ENCODE assay signal across 10 mouse cellular contexts in genomic region chr15:72360463-72361030, GRCm38 (mm10).
A peak's percentile ranks its signal among the peaks of the same experiment; 100 is the strongest.
DNase-seq lines count a peak whose midpoint lies in the region; ATAC-seq lines count a peak whose summit lies in the region.
"Had no signal": no experiment of that assay in that cellular context is flagged by ENCODE, and none has a peak within 500 bp of the region (broad histone marks: within the 10 kb centered on the region; RNA-seq: fewer than 3 reads in every experiment).

No protein-coding gene starts in this region.

- intact Hi-C loops in gastrocnemius, postnatal 36 days (cut with DNase I), result no loop called here
- intact Hi-C loops in left cerebral cortex, postnatal 14 days (cut with DNase I), result no loop called here
- intact Hi-C loops in gastrocnemius, postnatal 14 days (cut with DNase I; ENCODE audit: low total_unique reads), result no loop called here

- H3K9me3 ChIP-seq in midbrain, embryonic 10.5 days (replicated peaks), result no peaks in the 10 kb centered on the region
- H3K9me3 ChIP-seq in midbrain, embryonic 11.5 days (ENCODE audit: control insufficient read depth, low read length), result no peaks in the 10 kb centered on the region
- H3K9me3 ChIP-seq: embryonic facial prominence, embryonic 12.5 days; heart, embryonic 13.5 days had no signal

- no peaks in the 10 kb centered on the region for H3K27me3 ChIP-seq in midbrain, embryonic 10.5 days (ENCODE audit: low read depth, poor library complexity, severe bottlenecking)
- no peaks in the 10 kb centered on the region for H3K27me3 ChIP-seq in midbrain, embryonic 11.5 days (ENCODE audit: control insufficient read depth, insufficient read depth, low read length)
- H3K27me3 ChIP-seq: embryonic facial prominence, embryonic 12.5 days; heart, embryonic 13.5 days had no signal

- H3K4me3 ChIP-seq in midbrain, embryonic 10.5 days, result no peak overlapping the region
- H3K4me3 ChIP-seq in midbrain, embryonic 11.5 days (ENCODE audit: low read depth, low read length), result no peak overlapping the region
- H3K4me3 ChIP-seq: embryonic facial prominence, embryonic 12.5 days; heart, embryonic 13.5 days had no signal

- peak; percentile 5 for DNase-seq in gastrocnemius, postnatal 10 days
- DNase-seq in gastrocnemius, postnatal 36 days, result no peak
- DNase-seq in midbrain, embryonic 10.5 days (ENCODE audit: low spot score), result no peak
- DNase-seq in midbrain, embryonic 11.5 days (ENCODE audit: low spot score, missing footprints), result no peak
- DNase-seq in cerebellum, adult 18-20 months, result peak; percentile 96 to 99
- DNase-seq in left cerebral cortex, postnatal 14 days (ENCODE audit: low spot score in 2 of 2), result peak; percentile 32 to 34
- DNase-seq in thymus, postnatal 25 days, result no peak
- DNase-seq in gastrocnemius, postnatal 14 days, result no peak

- ATAC-seq in midbrain, embryonic 11.5 days (ENCODE audit: low FRiP score), result no peak

- no peaks in the 10 kb centered on the region for H3K36me3 ChIP-seq in midbrain, embryonic 10.5 days
- no peaks in the 10 kb centered on the region for H3K36me3 ChIP-seq in midbrain, embryonic 11.5 days (ENCODE audit: control insufficient read depth, insufficient read depth, low read length)
- H3K36me3 ChIP-seq: embryonic facial prominence, embryonic 12.5 days; heart, embryonic 13.5 days had no signal

- H3K9ac ChIP-seq in midbrain, embryonic 11.5 days (ENCODE audit: low read length), result no peak overlapping the region
- H3K9ac ChIP-seq: embryonic facial prominence, embryonic 12.5 days; heart, embryonic 13.5 days had no signal

- peak overlapping the region; percentile 7; the same call in 1 of the 2 replicates for H3K27ac ChIP-seq in midbrain, embryonic 10.5 days (replicated peaks)
- no peak overlapping the region for H3K27ac ChIP-seq in midbrain, embryonic 11.5 days (ENCODE audit: low read depth, low read length)
- H3K27ac ChIP-seq: embryonic facial prominence, embryonic 12.5 days; heart, embryonic 13.5 days had no signal

- 97% methylated on average over 4 of the region's 4 CpGs for WGBS in midbrain, embryonic 10.5 days
- 95% methylated on average over 4 of the region's 4 CpGs for WGBS in midbrain, embryonic 11.5 days

- H3K4me2 ChIP-seq in midbrain, embryonic 11.5 days, result no peak overlapping the region
- H3K4me2 ChIP-seq: embryonic facial prominence, embryonic 12.5 days; heart, embryonic 13.5 days had no signal

- peaks cover 13% of the 10 kb centered on the region for H3K4me1 ChIP-seq in midbrain, embryonic 10.5 days
- H3K4me1 ChIP-seq in midbrain, embryonic 11.5 days (ENCODE audit: control insufficient read depth, insufficient read depth, low read length), result no peaks in the 10 kb centered on the region
- H3K4me1 ChIP-seq: embryonic facial prominence, embryonic 12.5 days; heart, embryonic 13.5 days had no signal

Comparison
In these comparisons a context has a peak if more than half of its experiments do, and no peak if none do; other contexts are left out.
1. DNase-seq: peak in gastrocnemius, postnatal 10 days (single experiment), cerebellum, adult 18-20 months (2 of 2) and left cerebral cortex, postnatal 14 days (2 of 2); none in gastrocnemius, postnatal 36 days (0 of 2), midbrain, embryonic 10.5 days (single experiment), midbrain, embryonic 11.5 days (single experiment), thymus, postnatal 25 days (single experiment) and gastrocnemius, postnatal 14 days (single experiment).